Mouse (Mus musculus): ENCODE results near the gene Rabgap1l. TPM values are rescaled to one million over a fixed set of nuclear protein-coding genes. Genes with fewer than 3 reads are reported as not detected.

The Rabgap1l gene
- total RNA-seq, 2 experiments from 2014 or later, result 19.4 to 21.9 TPM

GRCm38 (mm10) chr1:160205486-160205885 is 587.5 kb downstream of the Rabgap1l start:
- no peak for DNase-seq (ENCODE audit: low spot score in 2 of 2)

DNA sequence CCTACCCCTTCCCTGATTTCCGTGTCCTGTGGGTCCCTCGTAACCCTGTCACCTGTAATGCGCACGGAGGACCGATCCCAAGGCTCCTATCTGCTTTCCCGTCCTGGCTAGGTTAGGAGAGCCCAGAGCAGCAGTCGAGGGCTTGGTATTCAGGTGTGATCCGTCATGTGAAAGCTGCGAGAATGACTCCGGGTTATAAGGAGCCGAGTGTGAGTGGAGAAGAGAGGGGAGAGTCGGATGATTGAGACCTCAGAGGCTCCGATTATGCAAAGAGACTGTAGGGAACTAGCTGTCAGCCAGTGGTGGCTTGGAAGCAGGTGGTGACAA is 597.7 kb downstream of the Rabgap1l start:
- no peak for DNase-seq (ENCODE audit: low spot score in 2 of 2)

DNA sequence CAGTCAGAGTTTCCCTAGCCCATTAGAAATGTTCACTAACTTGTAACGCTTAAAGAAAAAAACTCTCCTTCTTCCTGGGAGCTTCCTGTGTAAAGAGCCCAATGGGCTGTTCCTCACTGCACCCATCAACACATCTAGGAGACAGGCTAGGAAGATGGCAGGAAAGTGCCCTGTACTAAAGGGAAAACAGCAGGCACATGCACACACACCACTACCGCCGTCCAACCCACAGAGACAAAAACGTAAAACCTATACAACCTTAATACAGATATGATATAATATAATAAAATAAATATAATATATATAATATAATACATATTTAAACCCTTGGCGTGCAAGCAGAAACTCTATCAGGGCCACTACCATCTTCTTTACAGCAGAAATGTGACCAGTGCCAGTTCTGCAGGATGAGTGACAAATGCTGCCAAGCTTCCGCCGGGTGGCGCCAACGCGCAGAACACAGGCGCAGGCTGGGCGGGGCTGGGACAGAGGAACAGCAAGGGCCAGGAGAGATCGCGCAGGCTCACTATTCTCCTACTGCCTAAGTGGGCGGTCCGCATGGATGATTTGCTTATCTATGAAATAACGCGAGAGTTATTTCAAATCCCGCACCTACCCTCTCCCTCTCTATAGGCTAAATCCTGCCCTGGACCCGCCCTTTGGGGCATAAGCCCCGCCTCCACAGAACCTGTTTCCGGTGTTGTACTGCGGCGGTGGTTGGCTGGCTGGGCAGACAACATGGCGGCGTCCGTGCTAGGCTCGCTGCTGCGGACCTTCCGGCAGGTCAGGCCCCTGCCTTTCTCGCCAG is 598.3 kb downstream of the Rabgap1l start, which contains the start of gene Mrps14:
TSS of gene Mrps14 (plus strand) at position 687 of the 808 bp plus-strand sequence.
- peak; percentile 93 to 98 for DNase-seq (ENCODE audit: low spot score in 2 of 2)

- no peak for DNase-seq (ENCODE audit: low spot score in 2 of 2)
Observed at GRCm38 (mm10) chr1:160184506-160184905, 608.5 kb downstream of the Rabgap1l start.

- DNase-seq (ENCODE audit: low spot score in 2 of 2), result no peak
Observed at GRCm38 (mm10) chr1:160181216-160181615, 611.8 kb downstream of the Rabgap1l start.

DNA sequence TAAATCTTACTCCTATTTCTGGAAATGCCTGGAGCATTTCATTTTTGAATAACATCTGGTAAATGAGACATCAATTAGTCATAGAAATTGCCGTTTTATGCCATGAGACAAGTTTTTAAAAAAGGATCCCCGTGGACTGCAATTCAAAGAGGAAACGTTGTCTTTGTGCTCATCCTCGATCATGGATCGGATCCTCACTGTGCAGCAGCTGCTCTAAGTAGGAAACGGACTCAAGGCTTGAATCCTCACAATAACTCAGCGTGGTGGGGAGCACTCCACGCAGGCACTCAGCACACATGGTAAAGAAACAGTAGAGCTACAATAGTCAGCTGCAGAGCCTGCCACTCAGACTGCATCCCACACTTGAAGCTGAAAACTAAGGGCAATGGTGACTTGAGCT is 616.1 kb downstream of the Rabgap1l start:
- no peak for DNase-seq (ENCODE audit: low spot score in 2 of 2)

Small RNA genes lying within 50 kb of the gene (microRNA-seq; reads per million reads assigned to microRNA genes)
- not detected for gene Mir1927

Other genes starting within 250 kb of the Rabgap1l start
- 10 to 100 TPM; 33.1 to 36.9 TPM for gene Rc3h1, start 113.2 kb upstream of the Rabgap1l start, total RNA-seq (2021)
- gene Serpinc1, start 185.4 kb upstream of the Rabgap1l start, total RNA-seq (2021), result 1 to 10 TPM; 1.2 to 3.9 TPM
- 10 to 100 TPM; 14.2 to 15.6 TPM for gene Zbtb37, start 241.6 kb upstream of the Rabgap1l start, total RNA-seq (2021)